Comparison of ENCODE assay signal across 9 mouse cellular contexts in the genomic region with DNA sequence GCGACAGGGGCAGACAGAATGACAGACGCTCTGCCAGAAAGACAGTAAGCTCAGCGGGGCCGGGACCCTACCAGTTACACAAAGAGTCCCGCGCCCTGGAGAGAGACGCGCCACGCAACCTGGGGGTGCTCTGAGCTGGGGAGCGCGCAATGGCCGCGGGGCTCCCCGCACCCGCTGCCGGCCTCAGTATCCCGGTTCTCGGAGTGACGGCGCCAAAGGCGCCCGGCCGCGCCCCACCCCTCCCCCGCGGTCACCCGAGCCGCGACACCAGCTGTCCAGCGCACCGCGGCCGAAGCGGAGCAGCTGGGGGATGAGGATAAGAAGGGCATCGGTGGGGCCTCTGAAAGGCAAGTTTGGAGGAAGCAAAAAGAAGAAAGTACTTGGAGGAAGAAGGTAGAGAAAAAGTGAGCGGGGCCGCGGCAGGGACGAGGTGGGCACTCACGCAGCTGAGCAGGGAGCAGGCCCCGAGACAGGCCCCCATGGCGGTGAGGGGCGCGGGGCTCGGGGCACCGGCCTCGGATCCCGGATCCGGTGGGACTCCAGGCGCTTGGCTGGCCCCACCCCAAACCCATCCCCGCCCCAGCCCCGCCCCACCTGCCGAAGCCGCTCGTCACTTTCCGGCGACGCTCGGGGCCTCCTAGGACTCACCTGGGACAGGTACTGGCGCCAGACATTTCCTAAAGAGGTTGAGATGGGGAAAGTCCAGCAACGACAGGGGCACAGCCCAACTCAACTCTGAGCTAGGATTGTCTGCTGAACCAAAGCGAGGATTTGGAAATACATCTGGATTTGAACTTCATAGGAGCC. TPM values are rescaled to one million over a fixed set of nuclear protein-coding genes. Genes with fewer than 3 reads are reported as not detected.
DNase-seq lines count a peak whose midpoint lies in the region; ATAC-seq and TF ChIP-seq lines count a peak whose summit lies in the region.
"Had no signal": no experiment of that assay in that cellular context is flagged by ENCODE, and none has a peak within 500 bp of the region (broad histone marks: within the 10 kb centered on the region; RNA-seq: fewer than 3 reads in every experiment).

No protein-coding gene starts in this region.

- peak overlapping the region; percentile 89 for H3K27ac ChIP-seq in left cerebral cortex, adult 2 months
- peak overlapping the region; percentile 93 for H3K27ac ChIP-seq in hindbrain, embryonic 15.5 days (replicated peaks)
- H3K27ac ChIP-seq in liver, embryonic 12.5 days: no peak overlapping the region
- peak overlapping the region; percentile 86 for H3K27ac ChIP-seq in neural tube, embryonic 14.5 days (ENCODE audit: low read depth, low read length)

- TF ChIP-seq CTCF in left cerebral cortex, adult 2 months (IDR thresholded peaks at IDR 0.05): no peak

- intact Hi-C loops in left cerebral cortex, adult 2 months (cut with DNase I): no loop called here

- H3K9me3 ChIP-seq in hindbrain, embryonic 15.5 days: no peaks in the 10 kb centered on the region
- no peaks in the 10 kb centered on the region for H3K9me3 ChIP-seq in liver, embryonic 12.5 days (replicated peaks)
- H3K9me3 ChIP-seq in neural tube, embryonic 14.5 days (ENCODE audit: control insufficient read depth, low read length): no peaks in the 10 kb centered on the region

- peaks cover 27% of the 10 kb centered on the region for H3K4me1 ChIP-seq in hindbrain, embryonic 15.5 days (replicated peaks)
- peaks cover 20% of the 10 kb centered on the region for H3K4me1 ChIP-seq in liver, embryonic 12.5 days
- peaks cover 10% of the 10 kb centered on the region for H3K4me1 ChIP-seq in neural tube, embryonic 14.5 days (ENCODE audit: control insufficient read depth, insufficient read depth, low read length)

- H3K4me3 ChIP-seq in left cerebral cortex, adult 2 months: peak overlapping the region; percentile 64
- H3K4me3 ChIP-seq in hindbrain, embryonic 15.5 days: peak overlapping the region; percentile 80
- H3K4me3 ChIP-seq in liver, embryonic 12.5 days: peak overlapping the region; percentile 45
- H3K4me3 ChIP-seq in neural tube, embryonic 14.5 days (ENCODE audit: low read depth, low read length): peak overlapping the region; percentile 77

- peak overlapping the region; percentile 93 for H3K4me2 ChIP-seq in hindbrain, embryonic 15.5 days
- H3K4me2 ChIP-seq in liver, embryonic 12.5 days: peak overlapping the region; percentile 61
- peak overlapping the region; percentile 66 for H3K4me2 ChIP-seq in neural tube, embryonic 14.5 days (ENCODE audit: low read depth, low read length)

- under 1% methylated on average over 60 of the region's 62 CpGs for WGBS in hindbrain, embryonic 15.5 days
- 3% methylated on average over 62 of the region's 62 CpGs for WGBS in liver, embryonic 12.5 days (ENCODE audit: insufficient replicate concordance)
- under 1% methylated on average over 61 of the region's 62 CpGs for WGBS in neural tube, embryonic 14.5 days

- DNase-seq in left cerebral cortex, adult 2 months (ENCODE audit: extremely low spot score in 1 of 2, low spot score in 2 of 2): no peak
- DNase-seq in left cerebral cortex, adult 9 months (ENCODE audit: low spot score in 2 of 2): no peak
- DNase-seq in embryo, embryonic 10.5 days (ENCODE audit: low spot score): peak; percentile 60
- DNase-seq in adrenal gland, postnatal 36 days: no peak
- no peak for DNase-seq in layer of hippocampus, adult 11-12 months (ENCODE audit: low spot score)

- peak; percentile 25; the same call in 1 of the 2 replicates for ATAC-seq in hindbrain, embryonic 15.5 days (ENCODE audit: low FRiP score, low read depth)
- no peak for ATAC-seq in liver, embryonic 12.5 days
- peak; percentile 57 for ATAC-seq in neural tube, embryonic 14.5 days (ENCODE audit: low read depth)
- ATAC-seq: Patski had no signal

- H3K9ac ChIP-seq in hindbrain, embryonic 15.5 days: peak overlapping the region; percentile 65
- 0 out of 2 replicates have a peak overlapping the region, but pooled peaks have one; percentile 5 for H3K9ac ChIP-seq in liver, embryonic 12.5 days
- H3K9ac ChIP-seq in neural tube, embryonic 14.5 days (replicated peaks; ENCODE audit: low read depth, low read length): peak overlapping the region; percentile 95

- H3K27me3 ChIP-seq in hindbrain, embryonic 15.5 days: no peaks in the 10 kb centered on the region
- H3K27me3 ChIP-seq in liver, embryonic 12.5 days (replicated peaks): peaks cover 93% of the 10 kb centered on the region
- H3K27me3 ChIP-seq in neural tube, embryonic 14.5 days (ENCODE audit: control insufficient read depth, insufficient read depth, low read length): no peaks in the 10 kb centered on the region
- H3K27me3 ChIP-seq: Patski had no signal

- no peaks in the 10 kb centered on the region for H3K36me3 ChIP-seq in hindbrain, embryonic 15.5 days
- H3K36me3 ChIP-seq in liver, embryonic 12.5 days: no peaks in the 10 kb centered on the region
- no peaks in the 10 kb centered on the region for H3K36me3 ChIP-seq in neural tube, embryonic 14.5 days (ENCODE audit: control insufficient read depth, insufficient read depth, low read length)

RNA-seq across cellular contexts. Expression of gene Serinc2, which starts 3.8 kb away (rescaled TPM):
- 10 to 100 TPM in 1 of 2 experiments, 1 to 10 TPM in 1; 6.5 to 11.9 TPM for total RNA-seq in left cerebral cortex, adult 2 months (2021)
- 36.3 and 37.5 TPM in 2 replicates for polyA plus RNA-seq in hindbrain, embryonic 15.5 days (2015; fragmentation: Nextera tagmentation; extraction: Ambion mirVana)
- 1.7 and 3.1 TPM in 2 replicates for polyA plus RNA-seq in liver, embryonic 12.5 days (2016; fragmentation: Nextera tagmentation; extraction: Ambion mirVana)
- 34.8 and 36.4 TPM in 2 replicates for polyA plus RNA-seq in neural tube, embryonic 14.5 days (2014; fragmentation: Nextera tagmentation; extraction: Ambion mirVana)
- 1 to 10 TPM in 1 of 2 experiments, under 1 TPM in 1; 0.50 to 1.4 TPM for total RNA-seq in adrenal gland, postnatal 36 days (2021)

RNA-seq across cellular contexts. Expression of gene Fabp3, which starts 33.2 kb away (rescaled TPM):
- 100 to 1,000 TPM; 124 to 126 TPM for total RNA-seq in left cerebral cortex, adult 2 months (2021)
- 265 and 266 TPM in 2 replicates for polyA plus RNA-seq in hindbrain, embryonic 15.5 days (2015; fragmentation: Nextera tagmentation; extraction: Ambion mirVana)
- 1.3 and 1.5 TPM in 2 replicates for polyA plus RNA-seq in liver, embryonic 12.5 days (2016; fragmentation: Nextera tagmentation; extraction: Ambion mirVana)
- 193 and 278 TPM in 2 replicates for polyA plus RNA-seq in neural tube, embryonic 14.5 days (2014; fragmentation: Nextera tagmentation; extraction: Ambion mirVana)
- 10 to 100 TPM; 17.0 to 48.9 TPM for total RNA-seq in adrenal gland, postnatal 36 days (2021)

RNA-seq across cellular contexts. Expression of gene Gm10570, which starts 33.3 kb away (rescaled TPM):
- 1 to 10 TPM; 1.0 to 2.3 TPM for total RNA-seq in left cerebral cortex, adult 2 months (2021)
- polyA plus RNA-seq in hindbrain, embryonic 15.5 days (2015; fragmentation: Nextera tagmentation; extraction: Ambion mirVana): 1.9 TPM in 2 replicates
- not detected in 2 replicates for polyA plus RNA-seq in liver, embryonic 12.5 days (2016; fragmentation: Nextera tagmentation; extraction: Ambion mirVana)
- 0.99 and 1.8 TPM in 2 replicates for polyA plus RNA-seq in neural tube, embryonic 14.5 days (2014; fragmentation: Nextera tagmentation; extraction: Ambion mirVana)
- total RNA-seq in adrenal gland, postnatal 36 days (2021): not detected
- polyA plus RNA-seq: Patski had no signal

RNA-seq across cellular contexts. Expression of gene Gm853, which starts 53.0 kb away (rescaled TPM):
- total RNA-seq in left cerebral cortex, adult 2 months (2021): not detected
- 1.1 and 1.3 TPM in 2 replicates for polyA plus RNA-seq in hindbrain, embryonic 15.5 days (2015; fragmentation: Nextera tagmentation; extraction: Ambion mirVana)
- not detected in 2 replicates for polyA plus RNA-seq in liver, embryonic 12.5 days (2016; fragmentation: Nextera tagmentation; extraction: Ambion mirVana)
- polyA plus RNA-seq in neural tube, embryonic 14.5 days (2014; fragmentation: Nextera tagmentation; extraction: Ambion mirVana): not detected in 2 replicates
- not detected for total RNA-seq in adrenal gland, postnatal 36 days (2021)

Comparison
In these comparisons a context has a peak if more than half of its experiments do, and no peak if none do; other contexts are left out.
1. H3K9ac ChIP-seq: peak in every context shown above with its lines; median percentile 95 in neural tube, embryonic 14.5 days; 65 in hindbrain, embryonic 15.5 days; 5 in liver, embryonic 12.5 days.
2. RNA of gene Fabp3, which starts 33.2 kb away (polyA plus RNA-seq): 193 to 278 TPM in neural tube, embryonic 14.5 days and 265 to 266 TPM in hindbrain, embryonic 15.5 days; 1.3 to 1.5 TPM in liver, embryonic 12.5 days; every median in the first group is over 10 times any median in the second.
3. Peak in every context shown above with its lines, with median percentiles within 50 percentile points of each other: H3K4me3 ChIP-seq and H3K4me2 ChIP-seq.